Mouse (Mus musculus) testis, postnatal 10 days (tissue): ENCODE results near the gene Ppt2.

Experiments used
- DNase-seq: peaks from one replicate; pipeline ENCODE4 v3.0.0; 2021; ENCODE audit warnings: low spot score

The Ppt2 gene

GRCm38 (mm10) chr17:34639461-34640255, 11.3 kb upstream of the Ppt2 start:
- DNase-seq: no peak

GRCm38 (mm10) chr17:34637459-34637858, 9.1 kb upstream of the Ppt2 start:
- DNase-seq: no peak

- no peak for DNase-seq
Observed at GRCm38 (mm10) chr17:34635671-34636070, 7.4 kb upstream of the Ppt2 start.

- DNase-seq: peak; percentile 89
Observed at GRCm38 (mm10) chr17:34632261-34632691, 4.0 kb upstream of the Ppt2 start.

- no peak for DNase-seq
Observed at GRCm38 (mm10) chr17:34631647-34632046, 3.3 kb upstream of the Ppt2 start.

- peak; percentile 66 for DNase-seq
Observed at GRCm38 (mm10) chr17:34630761-34631301, 2.5 kb upstream of the Ppt2 start.

GRCm38 (mm10) chr17:34629796-34630603, 1.7 kb upstream of the Ppt2 start:
- DNase-seq: no peak

GRCm38 (mm10) chr17:34629221-34629751, 976 bp upstream of the Ppt2 start, which contains the start of gene Prrt1:
Gene Prrt1 (plus strand): TSS chr17:34629533.
- DNase-seq: no peak

GRCm38 (mm10) chr17:34628644-34628967, 296 bp upstream of the Ppt2 start:
- DNase-seq: no peak

GRCm38 (mm10) chr17:34627093-34627942, 992 bp downstream of the Ppt2 start:
- peak; percentile 92 for DNase-seq

- peak; percentile 55 for DNase-seq
Observed at GRCm38 (mm10) chr17:34626773-34627092, 1.6 kb downstream of the Ppt2 start.

- peak; percentile 46 for DNase-seq
Observed at GRCm38 (mm10) chr17:34626062-34626772, 2.1 kb downstream of the Ppt2 start.

- DNase-seq: no peak
Observed at GRCm38 (mm10) chr17:34624981-34625380, 3.3 kb downstream of the Ppt2 start.

GRCm38 (mm10) chr17:34623161-34623560, 5.1 kb downstream of the Ppt2 start:
- DNase-seq: no peak

- no peak for DNase-seq
Observed at GRCm38 (mm10) chr17:34621006-34621405, 7.3 kb downstream of the Ppt2 start.

GRCm38 (mm10) chr17:34618999-34619398, 9.3 kb downstream of the Ppt2 start:
- DNase-seq: no peak

- DNase-seq: no peak
Observed at GRCm38 (mm10) chr17:34615871-34616270, 12.4 kb downstream of the Ppt2 start, which contains the start of gene Egfl8. Gene Egfl8 (minus strand): TSS chr17:34615971.

GRCm38 (mm10) chr17:34613830-34614229, 14.5 kb downstream of the Ppt2 start:
- no peak for DNase-seq

GRCm38 (mm10) chr17:34613054-34613645, 15.2 kb downstream of the Ppt2 start:
- DNase-seq: no peak

- DNase-seq: no peak
Observed at GRCm38 (mm10) chr17:34611050-34611449, 17.3 kb downstream of the Ppt2 start.

GRCm38 (mm10) chr17:34607997-34608396, 20.3 kb downstream of the Ppt2 start:
- DNase-seq: peak; percentile 74
